Mouse (Mus musculus): ENCODE results near the gene Ptprg. TPM values are rescaled to one million over a fixed set of nuclear protein-coding genes. Genes with fewer than 3 reads are reported as not detected.

The Ptprg gene
- total and polyA plus RNA-seq, 3 experiments = not detected

DNA sequence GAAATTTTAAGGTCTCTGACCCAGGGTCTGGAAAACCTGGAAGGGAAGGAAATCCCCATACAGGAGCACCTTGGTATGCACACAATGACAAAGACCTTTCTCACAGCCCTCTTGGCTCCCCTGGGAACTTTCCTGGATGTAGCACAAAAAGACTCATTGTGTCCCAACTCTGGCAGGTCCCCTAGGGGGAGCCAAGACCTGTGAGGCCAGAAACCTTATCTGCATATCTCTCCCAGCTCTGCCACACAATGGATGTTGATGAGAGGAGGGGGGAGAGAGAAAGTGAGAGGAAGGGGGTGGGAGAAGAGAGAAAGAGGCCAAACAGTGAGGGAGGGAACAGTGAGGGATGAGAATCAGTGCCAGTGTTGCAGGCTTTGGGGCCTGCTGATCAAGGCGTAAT, 18.9 kb upstream of the Ptprg start:
- H3K4me1 ChIP-seq (ENCODE audit: control insufficient read depth in 1 of 2, insufficient read depth in 2 of 2, low read length in 2 of 2) = no peaks in the 10 kb centered on the region
- no peak for TF ChIP-seq JUND (IDR thresholded peaks at IDR 0.05; ENCODE audit: low read depth, low read length)
- no peak for TF ChIP-seq TBP (IDR thresholded peaks at IDR 0.05; ENCODE audit: low read depth, low read length)
- no peak for TF ChIP-seq GABPA (IDR thresholded peaks at IDR 0.05; ENCODE audit: low read depth, low read length)
- no peak for TF ChIP-seq TCF12 (IDR thresholded peaks at IDR 0.05; ENCODE audit: low read depth, low read length)
- no peak for TF ChIP-seq HCFC1 (IDR thresholded peaks at IDR 0.05; ENCODE audit: low read depth, low read length)
- TF ChIP-seq CTCF (IDR thresholded peaks at IDR 0.05 in 2 of 3, conservative IDR thresholded peaks at IDR 0.05 in 1 of 3; ENCODE audit: control insufficient read depth in 1 of 3, insufficient read depth in 1 of 3, low read depth in 2 of 3, low read length in 3 of 3, poor library complexity in 1 of 3, severe bottlenecking in 1 of 3) = no peak
- TF ChIP-seq NELFE (IDR thresholded peaks at IDR 0.05; ENCODE audit: low read depth, low read length) = no peak
- no peak for TF ChIP-seq KAT2A (conservative IDR thresholded peaks at IDR 0.05; ENCODE audit: low read depth, low read length)
- no peak for TF ChIP-seq BHLHE40 (IDR thresholded peaks at IDR 0.05; ENCODE audit: borderline replicate concordance, low read depth, low read length)
- no peak for TF ChIP-seq RCOR1 (IDR thresholded peaks at IDR 0.05; ENCODE audit: low read depth, low read length)
- no peak for TF ChIP-seq EP300 (IDR thresholded peaks at IDR 0.05; ENCODE audit: low read depth in 1 of 2, low read length in 2 of 2)
- TF ChIP-seq CHD2 (IDR thresholded peaks at IDR 0.05; ENCODE audit: low read length) = no peak
- no peak for TF ChIP-seq SIN3A (IDR thresholded peaks at IDR 0.05; ENCODE audit: low read length)
- no peak for TF ChIP-seq ZMIZ1 (IDR thresholded peaks at IDR 0.05; ENCODE audit: low read depth, low read length)
- TF ChIP-seq RAD21 (IDR thresholded peaks at IDR 0.05; ENCODE audit: low read depth, low read length) = no peak
- TF ChIP-seq ZKSCAN1 (IDR thresholded peaks at IDR 0.05; ENCODE audit: low read depth, low read length) = no peak
- no peak for TF ChIP-seq SMC3 (IDR thresholded peaks at IDR 0.05; ENCODE audit: low read depth, low read length)
- TF ChIP-seq NRF1 (IDR thresholded peaks at IDR 0.05; ENCODE audit: insufficient read depth, low read depth, low read length, poor library complexity, severe bottlenecking) = no peak
- no peak for TF ChIP-seq CHD1 (IDR thresholded peaks at IDR 0.05; ENCODE audit: low read depth, low read length)
- no peak for TF ChIP-seq MXI1 (IDR thresholded peaks at IDR 0.05; ENCODE audit: low read depth, low read length)
- no peaks in the 10 kb centered on the region for H3K9me3 ChIP-seq (replicated peaks; ENCODE audit: insufficient read depth, low read length)

DNA sequence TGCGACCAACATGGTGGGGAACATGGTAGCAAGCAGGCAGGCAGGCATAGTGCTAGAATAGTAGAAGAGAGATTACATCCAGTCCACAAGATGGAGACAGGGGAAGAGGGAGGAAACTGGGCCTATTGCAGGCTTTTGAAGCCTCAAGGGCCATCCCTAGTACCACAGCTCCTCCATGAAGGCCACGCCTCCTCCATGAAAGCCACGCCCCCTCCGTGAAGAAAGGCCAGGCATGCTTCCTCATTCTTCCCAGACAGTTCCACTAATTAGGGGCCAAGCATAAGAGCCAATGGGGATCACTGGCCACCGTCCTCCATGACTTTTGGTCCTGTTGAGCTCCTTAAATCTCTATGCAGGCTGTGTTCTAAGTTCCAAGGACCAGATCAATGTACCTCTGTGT, 17.2 kb upstream of the Ptprg start:
- Histone ChIP-seq H3K9ac (ENCODE audit: control insufficient read depth, low read depth, low read length, poor library complexity, severe bottlenecking) (no peak overlapping the region), H3K4me3 (ENCODE audit: control insufficient read depth in 1 of 2, insufficient read depth in 1 of 2, low read depth in 2 of 2, low read length in 2 of 2) (no peak overlapping the region), H3K27ac (ENCODE audit: control insufficient read depth, low read depth, low read length) (no peak overlapping the region), H3K79me2 (ENCODE audit: control insufficient read depth, insufficient read depth, low read length, poor library complexity) (no peaks in the 10 kb centered on the region), H3K36me3 (ENCODE audit: control insufficient read depth in 1 of 2, insufficient read depth in 2 of 2, low read length in 2 of 2) (no peaks in the 10 kb centered on the region), H3K27me3 (ENCODE audit: control insufficient read depth in 1 of 2, insufficient read depth in 2 of 2, low read length in 2 of 2) (no peaks in the 10 kb centered on the region), H3K9me3 (replicated peaks; ENCODE audit: insufficient read depth, low read length) (no peaks in the 10 kb centered on the region), H3K4me1 (ENCODE audit: control insufficient read depth in 1 of 2, insufficient read depth in 2 of 2, low read length in 2 of 2) (no peaks in the 10 kb centered on the region)
- no peak for DNase-seq (ENCODE audit: low read depth, low spot score)
- TF ChIP-seq MEF2A (IDR thresholded peaks at IDR 0.05; ENCODE audit: extremely low read depth, insufficient replicate concordance, low read depth, low read length, poor library complexity, severe bottlenecking) = no peak
- no peak for TF ChIP-seq MYB (IDR thresholded peaks at IDR 0.05; ENCODE audit: low read depth, low read length)
- TF ChIP-seq ETS1 (IDR thresholded peaks at IDR 0.05; ENCODE audit: low read depth, low read length) = no peak
- no peak for TF ChIP-seq EP300 (IDR thresholded peaks at IDR 0.05; ENCODE audit: low read depth in 1 of 2, low read length in 2 of 2)
- TF ChIP-seq NELFE (IDR thresholded peaks at IDR 0.05; ENCODE audit: low read depth, low read length) = no peak
- TF ChIP-seq JUND (IDR thresholded peaks at IDR 0.05; ENCODE audit: low read depth, low read length) = no peak
- TF ChIP-seq RAD21 (IDR thresholded peaks at IDR 0.05; ENCODE audit: low read depth, low read length) = no peak

More for the DNA sequence above, 18.9 kb upstream of the Ptprg start:
- Histone ChIP-seq H3K27ac (ENCODE audit: control insufficient read depth, low read depth, low read length) (no peak overlapping the region), H3K4me3 (ENCODE audit: control insufficient read depth in 1 of 2, insufficient read depth in 1 of 2, low read depth in 2 of 2, low read length in 2 of 2) (no peak overlapping the region), H3K36me3 (ENCODE audit: control insufficient read depth in 1 of 2, insufficient read depth in 2 of 2, low read length in 2 of 2) (no peaks in the 10 kb centered on the region), H3K9ac (ENCODE audit: control insufficient read depth, low read depth, low read length, poor library complexity, severe bottlenecking) (no peak overlapping the region), H3K79me2 (ENCODE audit: control insufficient read depth, insufficient read depth, low read length, poor library complexity) (no peaks in the 10 kb centered on the region), H3K27me3 (ENCODE audit: control insufficient read depth in 1 of 2, insufficient read depth in 2 of 2, low read length in 2 of 2) (no peaks in the 10 kb centered on the region)
- DNase-seq (ENCODE audit: low read depth, low spot score) = no peak
